8 mouse cellular contexts compared by ENCODE assay signal in genomic region chr17:31187370-31187769, GRCm38 (mm10). TPM values are rescaled to one million over a fixed set of nuclear protein-coding genes. Genes with fewer than 3 reads are reported as not detected.
DNase-seq lines count a peak whose midpoint lies in the region; ATAC-seq lines count a peak whose summit lies in the region.

No protein-coding gene starts in this region.

- H3K4me2 ChIP-seq in neural tube, embryonic 15.5 days: no peak overlapping the region
- H3K4me2 ChIP-seq in liver, embryonic 12.5 days: no peak overlapping the region

- peak; percentile 42 for DNase-seq in neural tube, embryonic 10.5 days (ENCODE audit: extremely low spot score, low spot score)
- peak; percentile 37 for DNase-seq in c-Kit-positive CD71-positive TER-119-negative erythroid progenitor cells, embryonic 14.5 days (ENCODE audit: low read depth)
- peak; percentile 22 to 67 for DNase-seq in frontal cortex, postnatal 10 days (ENCODE audit: low spot score in 2 of 2)
- DNase-seq in kidney, postnatal 14 days: peak; percentile 83
- DNase-seq in retina, embryonic 14.5 days (ENCODE audit: low spot score): peak; percentile 84
- peak; percentile 85 for DNase-seq in thymus, postnatal 25 days

- no peaks in the 10 kb centered on the region for H3K9me3 ChIP-seq in neural tube, embryonic 15.5 days (replicated peaks)
- H3K9me3 ChIP-seq in liver, embryonic 12.5 days (replicated peaks): no peaks in the 10 kb centered on the region

- no peak overlapping the region for H3K9ac ChIP-seq in neural tube, embryonic 15.5 days (replicated peaks)
- H3K9ac ChIP-seq in liver, embryonic 12.5 days: no peak overlapping the region

- ATAC-seq in neural tube, embryonic 15.5 days (ENCODE audit: low FRiP score): no peak
- ATAC-seq in liver, embryonic 12.5 days: peak; percentile 48; the same call in 1 of the 2 replicates

- no peaks in the 10 kb centered on the region for H3K36me3 ChIP-seq in neural tube, embryonic 15.5 days
- H3K36me3 ChIP-seq in liver, embryonic 12.5 days: no peaks in the 10 kb centered on the region

- WGBS in neural tube, embryonic 15.5 days: 30% methylated on average over 4 of the region's 4 CpGs
- WGBS in liver, embryonic 12.5 days (ENCODE audit: insufficient replicate concordance): 9% methylated on average over 4 of the region's 4 CpGs

- no peaks in the 10 kb centered on the region for H3K27me3 ChIP-seq in neural tube, embryonic 15.5 days (replicated peaks)
- H3K27me3 ChIP-seq in liver, embryonic 12.5 days (replicated peaks): no peaks in the 10 kb centered on the region

- no peak overlapping the region for H3K4me3 ChIP-seq in neural tube, embryonic 15.5 days (replicated peaks)
- no peak overlapping the region for H3K4me3 ChIP-seq in liver, embryonic 12.5 days

- no peak overlapping the region for H3K27ac ChIP-seq in neural tube, embryonic 15.5 days (replicated peaks)
- no peak overlapping the region for H3K27ac ChIP-seq in liver, embryonic 12.5 days

- H3K4me1 ChIP-seq in neural tube, embryonic 15.5 days: no peaks in the 10 kb centered on the region
- H3K4me1 ChIP-seq in liver, embryonic 12.5 days: no peaks in the 10 kb centered on the region; the same call in 1 of the 2 replicates

RNA-seq across cellular contexts. Expression of gene Tmprss3, which starts 11.4 kb away (rescaled TPM):
- polyA plus RNA-seq in neural tube, embryonic 15.5 days (2015; fragmentation: Nextera tagmentation; extraction: Ambion mirVana): 0.06 TPM in 1 of 2 replicates, not detected in the other
- polyA plus RNA-seq in liver, embryonic 12.5 days (2016; fragmentation: Nextera tagmentation; extraction: Ambion mirVana): 0.24 and 0.33 TPM in 2 replicates

RNA-seq across cellular contexts. Expression of gene Ubash3a, which starts 20.3 kb away (rescaled TPM):
- 7.3 TPM in 1 of 2 replicates, not detected in the other for polyA plus RNA-seq in neural tube, embryonic 15.5 days (2015; fragmentation: Nextera tagmentation; extraction: Ambion mirVana)
- 23.2 and 25.6 TPM in 2 replicates for polyA plus RNA-seq in liver, embryonic 12.5 days (2016; fragmentation: Nextera tagmentation; extraction: Ambion mirVana)

RNA-seq across cellular contexts. Expression of gene Tff1, which starts 22.3 kb away (rescaled TPM):
- polyA plus RNA-seq in neural tube, embryonic 15.5 days (2015; fragmentation: Nextera tagmentation; extraction: Ambion mirVana): 4.6 TPM in 1 of 2 replicates, not detected in the other
- polyA plus RNA-seq in liver, embryonic 12.5 days (2016; fragmentation: Nextera tagmentation; extraction: Ambion mirVana): 0.46 TPM in 1 of 2 replicates, not detected in the other

RNA-seq across cellular contexts. Expression of gene Tff2, which starts 43.3 kb away (rescaled TPM):
- not detected in 2 replicates for polyA plus RNA-seq in neural tube, embryonic 15.5 days (2015; fragmentation: Nextera tagmentation; extraction: Ambion mirVana)
- polyA plus RNA-seq in liver, embryonic 12.5 days (2016; fragmentation: Nextera tagmentation; extraction: Ambion mirVana): not detected in 2 replicates

RNA-seq across cellular contexts. Expression of gene Tff3, which starts 57.9 kb away (rescaled TPM):
- polyA plus RNA-seq in neural tube, embryonic 15.5 days (2015; fragmentation: Nextera tagmentation; extraction: Ambion mirVana): 3.2 and 32.6 TPM in 2 replicates
- 2.2 and 2.3 TPM in 2 replicates for polyA plus RNA-seq in liver, embryonic 12.5 days (2016; fragmentation: Nextera tagmentation; extraction: Ambion mirVana)
